ENCODE assay signal across 10 mouse cellular contexts in the genomic region with DNA sequence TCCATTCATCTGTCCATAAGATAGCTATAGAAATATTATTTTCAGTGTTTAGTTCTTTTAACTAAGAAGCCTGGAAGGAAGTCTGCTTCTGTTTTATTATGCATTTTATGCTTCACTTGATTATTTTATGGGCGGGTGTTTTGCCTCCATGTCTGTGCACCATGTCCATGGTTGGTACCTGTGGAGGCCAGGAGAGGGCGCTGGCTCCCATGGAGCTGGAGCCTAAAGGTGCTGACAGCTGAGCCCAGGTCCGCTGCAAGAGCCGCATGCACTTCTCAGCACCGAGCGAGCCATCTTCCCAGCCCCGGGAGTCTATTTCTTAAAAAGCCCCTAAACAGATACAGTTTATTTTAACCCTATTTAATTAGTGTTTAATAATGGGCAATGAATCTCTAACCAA. TPM values are rescaled to one million over a fixed set of nuclear protein-coding genes. Genes with fewer than 3 reads are reported as not detected.
DNase-seq lines count a peak whose midpoint lies in the region; ATAC-seq and TF ChIP-seq lines count a peak whose summit lies in the region.
"Had no signal": no experiment of that assay in that cellular context is flagged by ENCODE, and none has a peak within 500 bp of the region (broad histone marks: within the 10 kb centered on the region; RNA-seq: fewer than 3 reads in every experiment).

No protein-coding gene starts in this region.

- peak; percentile 31; the same call in 1 of the 2 replicates for TF ChIP-seq CTCF in forebrain, postnatal 0 days (IDR thresholded peaks at IDR 0.05; ENCODE audit: low read depth)
- TF ChIP-seq CTCF in lung, embryonic 14.5 days (IDR thresholded peaks at IDR 0.05; ENCODE audit: low read depth), result peak; percentile 36; the same call in 1 of the 2 replicates
- peak; percentile 82 for TF ChIP-seq CTCF in ES-Bruce4 (IDR thresholded peaks at IDR 0.05; ENCODE audit: low read depth, low read length)

- no peak overlapping the region for H3K4me3 ChIP-seq in forebrain, postnatal 0 days (ENCODE audit: low read depth, low read length)
- no peak overlapping the region for H3K4me3 ChIP-seq in forebrain, embryonic 12.5 days (replicated peaks)
- H3K4me3 ChIP-seq in lung, embryonic 14.5 days (ENCODE audit: low read depth, low read length), result no peak overlapping the region
- no peak overlapping the region for H3K4me3 ChIP-seq in ES-Bruce4 (ENCODE audit: low read depth, low read length)
- H3K4me3 ChIP-seq: erythroblast, embryonic 14.5 days had no signal

- no peak for TF ChIP-seq EP300 in ES-Bruce4 (IDR thresholded peaks at IDR 0.05; ENCODE audit: insufficient read depth, low read depth, low read length)

- WGBS in forebrain, postnatal 0 days, result 80% methylated on average over 7 of the region's 7 CpGs
- 83% methylated on average over 7 of the region's 7 CpGs for WGBS in forebrain, embryonic 12.5 days
- WGBS in lung, embryonic 14.5 days, result 86% methylated on average over 7 of the region's 7 CpGs

- no peak overlapping the region for H3K9ac ChIP-seq in forebrain, postnatal 0 days
- H3K9ac ChIP-seq in forebrain, embryonic 12.5 days, result no peak overlapping the region
- no peak overlapping the region for H3K9ac ChIP-seq in lung, embryonic 14.5 days
- H3K9ac ChIP-seq in ES-Bruce4 (ENCODE audit: low read depth, poor library complexity, severe bottlenecking), result no peak overlapping the region

- ATAC-seq in forebrain, postnatal 0 days, result no peak
- no peak for ATAC-seq in forebrain, embryonic 12.5 days (ENCODE audit: low FRiP score)
- ATAC-seq in lung, embryonic 14.5 days (ENCODE audit: insufficient read depth), result no peak
- ATAC-seq in megakaryocyte, adult 5-6 weeks (ENCODE audit: poor library complexity, severe bottlenecking), result peak; percentile 38; the same call in 1 of the 2 replicates
- ATAC-seq: activated CD4-positive, CD25-positive, alpha-beta regulatory T cell, adult 4 months had no signal

- H3K4me1 ChIP-seq in forebrain, postnatal 0 days (ENCODE audit: insufficient read depth), result no peaks in the 10 kb centered on the region
- peaks cover 15% of the 10 kb centered on the region for H3K4me1 ChIP-seq in forebrain, embryonic 12.5 days
- H3K4me1 ChIP-seq in lung, embryonic 14.5 days (ENCODE audit: insufficient read depth), result 0 out of 2 replicates have a peak, but pooled peaks cover 3% of the 10 kb centered on the region
- H3K4me1 ChIP-seq in ES-Bruce4 (ENCODE audit: control insufficient read depth, insufficient read depth, low read length), result no peaks in the 10 kb centered on the region

- no peak overlapping the region for H3K4me2 ChIP-seq in forebrain, postnatal 0 days (ENCODE audit: low read depth)
- H3K4me2 ChIP-seq in forebrain, embryonic 12.5 days, result no peak overlapping the region
- H3K4me2 ChIP-seq in lung, embryonic 14.5 days, result no peak overlapping the region

- DNase-seq in forebrain, postnatal 0 days, result no peak
- DNase-seq in lung, embryonic 14.5 days, result no peak
- no peak for DNase-seq in lung, postnatal 14 days
- no peak for DNase-seq in frontal cortex, postnatal 25 days (ENCODE audit: low spot score in 2 of 2)
- DNase-seq in cerebellum, adult 9-11 months, result no peak

- no peaks in the 10 kb centered on the region for H3K27me3 ChIP-seq in forebrain, postnatal 0 days (ENCODE audit: insufficient read depth, low read length)
- no peaks in the 10 kb centered on the region for H3K27me3 ChIP-seq in forebrain, embryonic 12.5 days
- no peaks in the 10 kb centered on the region for H3K27me3 ChIP-seq in lung, embryonic 14.5 days (ENCODE audit: insufficient read depth, low read length)
- no peaks in the 10 kb centered on the region for H3K27me3 ChIP-seq in ES-Bruce4 (ENCODE audit: control insufficient read depth, insufficient read depth, low read length, poor library complexity, severe bottlenecking)

- no peaks in the 10 kb centered on the region for H3K9me3 ChIP-seq in forebrain, postnatal 0 days (ENCODE audit: low read length)
- no peaks in the 10 kb centered on the region for H3K9me3 ChIP-seq in forebrain, embryonic 12.5 days
- H3K9me3 ChIP-seq in lung, embryonic 14.5 days (ENCODE audit: low read depth, low read length), result no peaks in the 10 kb centered on the region
- H3K9me3 ChIP-seq in ES-Bruce4 (replicated peaks; ENCODE audit: control insufficient read depth, insufficient read depth, low read length, poor library complexity, severe bottlenecking), result no peaks in the 10 kb centered on the region

- H3K27ac ChIP-seq in forebrain, postnatal 0 days (ENCODE audit: low read depth, low read length), result no peak overlapping the region
- no peak overlapping the region for H3K27ac ChIP-seq in forebrain, embryonic 12.5 days
- H3K27ac ChIP-seq in lung, embryonic 14.5 days (ENCODE audit: low read depth), result no peak overlapping the region
- H3K27ac ChIP-seq in ES-Bruce4 (ENCODE audit: insufficient read depth, low read length), result no peak overlapping the region

- peaks cover 62% of the 10 kb centered on the region for H3K36me3 ChIP-seq in forebrain, postnatal 0 days (ENCODE audit: insufficient read depth)
- peaks cover 67% of the 10 kb centered on the region for H3K36me3 ChIP-seq in forebrain, embryonic 12.5 days (replicated peaks)
- H3K36me3 ChIP-seq in lung, embryonic 14.5 days (ENCODE audit: insufficient read depth), result peaks cover 64% of the 10 kb centered on the region
- H3K36me3 ChIP-seq in ES-Bruce4 (ENCODE audit: control insufficient read depth, insufficient read depth, low read length, poor library complexity, severe bottlenecking), result peaks cover 7% of the 10 kb centered on the region; the same call in 1 of the 2 replicates

- TF ChIP-seq POLR2A in ES-Bruce4 (IDR thresholded peaks at IDR 0.05; ENCODE audit: insufficient read depth, low read length), result no peak

RNA-seq across cellular contexts. Expression of gene Ssx2ip, which starts 19.3 kb away (rescaled TPM):
- total RNA-seq in forebrain, postnatal 0 days (2014; rRNA removed), result 43.2 and 43.5 TPM in 2 replicates
- 19.8 and 26.6 TPM in 2 replicates for polyA plus RNA-seq in forebrain, postnatal 0 days (2015; fragmentation: Nextera tagmentation; extraction: Ambion mirVana)
- polyA plus RNA-seq in forebrain, embryonic 12.5 days (2016; fragmentation: Nextera tagmentation; extraction: Ambion mirVana), result 33.7 and 34.6 TPM in 2 replicates
- polyA plus RNA-seq in lung, embryonic 14.5 days (2014; fragmentation: Nextera tagmentation; extraction: Ambion mirVana), result 29.3 and 30.5 TPM in 2 replicates
- 27.3 and 28.2 TPM in 2 replicates for polyA plus RNA-seq in ES-Bruce4 (2011; ENCODE audit: insufficient read depth, insufficient read length, low read depth, missing spikeins)
- 6.6 and 9.1 TPM in 2 replicates for total RNA-seq in megakaryocyte, adult 5-6 weeks (2015)
- 12.8 and 15.1 TPM in 2 replicates for total RNA-seq in megakaryocyte, adult 5-6 weeks (2017)

RNA-seq across cellular contexts. Expression of gene Ctbs, which starts 25.9 kb away (rescaled TPM):
- 7.5 and 9.9 TPM in 2 replicates for total RNA-seq in forebrain, postnatal 0 days (2014; rRNA removed)
- polyA plus RNA-seq in forebrain, postnatal 0 days (2015; fragmentation: Nextera tagmentation; extraction: Ambion mirVana), result 3.8 and 4.4 TPM in 2 replicates
- polyA plus RNA-seq in forebrain, embryonic 12.5 days (2016; fragmentation: Nextera tagmentation; extraction: Ambion mirVana), result 4.6 and 5.5 TPM in 2 replicates
- 8.9 and 10.4 TPM in 2 replicates for polyA plus RNA-seq in lung, embryonic 14.5 days (2014; fragmentation: Nextera tagmentation; extraction: Ambion mirVana)
- 15.1 and 17.1 TPM in 2 replicates for polyA plus RNA-seq in ES-Bruce4 (2011; ENCODE audit: insufficient read depth, insufficient read length, low read depth, missing spikeins)
- total RNA-seq in megakaryocyte, adult 5-6 weeks (2015), result 27.2 and 37.1 TPM in 2 replicates
- 25.0 and 26.0 TPM in 2 replicates for total RNA-seq in megakaryocyte, adult 5-6 weeks (2017)

Comparison
In these comparisons a context has a peak if more than half of its experiments do, and no peak if none do; other contexts are left out.
1. CTCF ChIP-seq: peak in every context shown above with its lines; median percentile 82 in ES-Bruce4; 36 in lung, embryonic 14.5 days; 31 in forebrain, postnatal 0 days.